Mouse (Mus musculus) kidney, postnatal 10 days (tissue): Measurements from ENCODE around the gene Rnf40.
A peak's percentile ranks its signal among the peaks of the same experiment; 100 is the strongest.
"Not testable (repeated sequence)": the region's sequence is repeated elsewhere in the genome, so short reads cannot be mapped to it uniquely, and the experiment has no call there.

ENCODE experiments used
- DNase-seq: peaks from one replicate; pipeline ENCODE4 v3.0.0; 2021; ENCODE audit warnings: mixed read lengths

The Rnf40 gene

DNA sequence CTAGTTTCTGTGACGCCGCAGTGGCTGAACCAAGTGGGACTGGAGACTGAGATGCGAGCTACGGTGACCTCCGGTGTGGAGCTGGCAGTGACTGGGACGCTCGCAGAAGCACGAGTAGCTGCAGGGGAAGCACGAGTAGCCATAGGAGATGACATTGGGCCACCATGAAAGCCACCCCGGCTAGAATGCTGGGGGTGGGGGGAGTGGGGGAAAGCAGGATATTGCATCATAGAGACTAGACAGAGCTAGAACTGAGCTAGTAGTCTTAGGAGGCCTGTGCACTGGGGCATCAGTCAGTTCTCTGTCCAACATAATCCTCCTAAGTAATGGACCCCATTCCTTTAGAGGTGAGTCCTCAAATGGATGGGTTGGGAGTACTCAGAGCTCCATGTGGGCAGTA lies 15.7 kb downstream of the Rnf40 start:
- DNase-seq: no peak

- no peak for DNase-seq
Measured at GRCm38 (mm10) chr7:127607150-127607549, 18.6 kb downstream of the Rnf40 start.

DNA sequence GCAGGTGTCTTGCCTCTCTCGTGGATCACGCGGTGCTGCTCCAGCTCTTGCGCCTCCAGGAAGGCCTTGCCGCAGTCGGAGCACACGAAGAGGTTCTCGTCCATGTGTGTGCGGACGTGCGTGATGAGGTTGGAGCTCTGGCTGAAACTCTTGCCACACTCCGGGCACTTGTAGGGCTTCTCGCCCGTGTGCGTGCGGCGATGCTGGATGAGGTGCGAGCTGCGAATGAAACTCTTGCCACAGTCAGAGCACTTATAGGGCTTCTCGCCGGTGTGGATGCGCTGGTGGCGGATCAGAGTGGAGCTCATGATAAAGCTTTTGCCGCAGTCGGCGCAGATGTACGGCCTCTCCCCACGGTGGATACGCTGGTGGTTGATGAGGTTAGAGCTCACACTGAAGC lies 22.4 kb downstream of the Rnf40 start:
- DNase-seq: no peak

DNA sequence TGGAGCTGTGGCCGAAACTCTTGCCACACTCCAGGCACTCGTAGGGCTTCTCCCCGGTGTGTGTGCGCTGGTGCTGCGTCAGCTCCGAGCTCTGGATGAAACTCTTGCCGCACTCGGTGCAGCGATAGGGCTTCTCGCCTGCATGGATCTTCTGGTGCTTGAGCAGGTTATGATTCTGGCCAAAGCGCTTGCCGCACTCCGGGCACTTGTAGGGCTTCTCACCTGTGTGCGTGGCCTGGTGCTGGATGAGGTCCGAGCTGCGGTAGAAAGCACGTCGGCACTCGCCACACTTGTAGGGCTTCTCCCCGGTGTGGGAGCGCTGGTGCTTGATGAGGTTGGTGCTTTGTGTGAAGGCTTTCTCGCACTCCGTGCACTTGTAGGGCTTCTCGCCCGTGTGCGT lies 23.0 kb downstream of the Rnf40 start:
- DNase-seq: no peak

DNA sequence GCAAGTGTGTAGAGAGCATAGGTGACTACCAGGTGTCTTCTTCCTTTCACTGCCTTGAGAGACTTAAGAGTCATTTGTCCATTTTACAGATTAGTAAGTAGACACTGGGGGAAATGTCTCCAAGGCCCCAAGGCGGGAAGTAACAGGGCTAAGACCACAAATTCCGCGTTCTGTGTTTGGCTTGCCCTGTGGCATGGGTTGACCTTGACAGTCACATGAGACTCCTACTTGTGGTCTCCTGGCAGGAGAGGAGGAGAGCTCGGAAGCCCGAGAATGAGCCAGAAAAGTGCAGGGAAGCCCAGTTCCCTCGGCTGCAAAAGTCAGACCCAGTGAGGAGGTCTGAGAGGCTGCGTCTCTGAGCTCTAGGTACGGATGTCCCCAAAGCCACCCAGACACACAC lies 24.9 kb downstream of the Rnf40 start:
- DNase-seq: no peak

DNA sequence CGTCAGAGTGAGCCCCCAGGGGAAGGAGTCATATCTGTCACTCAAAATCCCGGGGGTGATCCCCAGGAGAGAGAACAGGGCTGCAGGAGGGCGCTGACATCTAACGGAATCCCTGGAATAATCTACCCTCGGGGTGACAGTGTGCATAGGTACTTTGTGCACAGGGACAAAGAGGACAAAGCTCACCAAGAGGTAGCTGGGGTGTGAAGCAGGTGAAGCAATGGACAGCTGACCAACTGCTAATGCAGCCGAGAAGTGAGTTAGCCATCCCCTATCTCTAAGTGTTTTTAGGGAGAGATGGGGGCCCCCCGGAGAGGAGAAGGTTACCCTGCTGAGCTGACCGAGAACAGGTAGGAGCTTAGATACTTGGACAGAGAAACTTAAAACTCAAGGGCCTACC lies 25.5 kb downstream of the Rnf40 start:
- DNase-seq: no peak

- DNase-seq: peak; percentile 81
Measured at GRCm38 (mm10) chr7:127614511-127614890, 25.9 kb downstream of the Rnf40 start.

DNA sequence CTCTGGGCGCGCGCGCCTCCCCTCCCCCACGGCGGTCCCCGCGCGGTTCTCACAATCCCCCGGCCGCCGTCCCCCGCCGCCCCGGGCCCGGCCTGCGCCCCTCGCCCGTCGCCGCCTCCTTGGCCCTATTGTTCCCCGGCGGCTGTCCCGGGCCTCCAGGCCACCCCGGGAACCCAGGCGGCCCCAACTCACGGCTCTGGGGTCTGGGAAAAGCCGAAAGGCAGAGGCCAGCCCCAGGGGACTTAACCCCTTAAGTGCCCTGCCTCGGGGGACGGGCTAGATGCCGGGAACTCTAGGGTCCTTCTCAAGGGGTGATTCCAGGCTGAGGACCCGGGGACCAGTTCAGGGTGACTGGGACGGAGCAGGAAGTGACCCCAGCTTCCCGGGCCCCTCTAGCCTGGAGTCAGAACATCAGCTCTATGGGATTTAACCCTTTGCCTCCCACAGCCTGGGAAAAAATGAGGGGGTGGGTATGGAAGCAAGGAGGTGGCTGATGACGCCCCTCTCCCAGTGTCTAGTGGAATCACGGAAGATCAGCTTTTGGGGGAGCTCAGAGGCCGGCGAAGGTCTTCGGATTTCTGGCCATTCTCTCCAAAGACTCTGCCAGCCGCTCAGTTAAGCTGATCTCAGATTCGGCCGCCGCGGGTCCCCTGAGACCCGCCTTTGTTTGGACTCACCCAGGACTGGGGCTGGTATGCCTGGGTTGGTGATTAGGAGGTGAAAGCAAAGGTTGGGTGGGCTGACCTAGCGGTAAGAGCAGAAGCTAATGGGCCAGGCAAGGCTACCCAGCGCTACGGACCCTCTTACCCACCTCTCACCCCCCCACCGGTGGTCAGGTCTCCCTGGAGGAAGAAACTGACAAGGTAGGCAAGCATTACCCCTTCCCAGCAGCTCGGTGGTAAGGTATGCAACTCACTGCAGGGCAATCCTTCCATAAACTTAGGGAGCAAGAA lies 26.6 kb downstream of the Rnf40 start, which contains the start of gene Zfp629:
TSS of gene Zfp629 (minus strand) at position 907 of the 953 bp plus-strand sequence.
- DNase-seq: peak; percentile 85

DNA sequence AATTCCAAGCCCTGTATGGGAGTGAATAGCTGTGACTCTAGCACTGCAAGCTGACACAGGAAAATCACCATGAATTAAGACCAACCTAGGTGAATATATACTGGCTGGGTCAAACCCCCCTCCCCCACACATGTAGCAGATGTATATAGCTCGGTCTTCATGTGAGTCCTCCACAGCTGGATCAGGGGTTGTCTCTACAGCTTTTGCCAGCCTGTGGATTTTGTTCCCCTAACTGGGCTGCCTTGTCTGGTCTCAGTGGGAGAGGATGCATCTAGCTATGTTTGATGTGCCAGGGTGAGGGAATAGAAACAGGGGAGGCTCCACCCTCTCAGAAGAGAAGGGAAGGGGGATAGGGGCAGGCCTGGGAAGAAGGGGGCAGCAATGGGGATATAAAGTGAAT lies 27.8 kb downstream of the Rnf40 start:
- no peak for DNase-seq

DNA sequence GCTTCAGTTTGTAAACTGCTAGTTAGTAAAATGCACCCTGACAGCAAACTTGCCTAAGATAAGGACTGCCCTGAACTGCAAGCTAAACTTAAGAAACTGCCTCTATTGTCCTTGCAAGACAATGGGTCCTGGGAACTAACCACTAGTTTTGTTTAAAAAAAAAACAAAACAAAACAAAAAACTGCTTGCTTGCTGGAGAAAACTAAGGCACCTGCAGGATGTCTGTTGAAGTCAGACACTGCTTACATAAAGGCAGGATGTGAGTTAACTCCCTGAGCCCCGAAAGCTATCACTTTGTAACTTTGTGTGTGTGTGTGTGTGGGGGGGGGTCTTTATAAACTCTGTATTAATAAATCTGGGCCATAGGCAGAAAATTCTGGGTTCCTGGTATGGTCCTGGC lies 28.3 kb downstream of the Rnf40 start:
- no peak for DNase-seq

DNA sequence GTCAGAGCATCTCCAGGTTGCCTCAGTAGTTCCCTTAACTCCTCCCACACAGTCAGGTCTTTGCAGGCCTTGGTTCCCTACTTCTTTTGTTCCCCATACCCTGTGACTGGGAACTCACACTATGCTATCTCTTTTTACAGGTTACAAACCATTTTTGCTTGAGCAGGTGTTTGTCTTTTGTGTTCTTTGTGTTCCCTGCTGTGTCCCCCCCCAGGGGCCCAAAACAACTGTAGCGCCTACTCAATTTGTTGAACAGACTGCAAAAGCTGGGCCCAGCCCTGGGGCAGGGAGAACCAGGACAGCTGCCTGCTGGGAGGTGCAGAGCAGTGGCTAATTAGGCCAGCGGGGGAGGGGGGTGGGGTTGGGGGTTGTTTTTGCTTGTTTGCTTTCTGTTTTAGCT lies 29.4 kb downstream of the Rnf40 start:
- DNase-seq: no peak

- not testable (repeated sequence) for DNase-seq
Measured at GRCm38 (mm10) chr7:127618402-127618801, 29.8 kb downstream of the Rnf40 start.

DNA sequence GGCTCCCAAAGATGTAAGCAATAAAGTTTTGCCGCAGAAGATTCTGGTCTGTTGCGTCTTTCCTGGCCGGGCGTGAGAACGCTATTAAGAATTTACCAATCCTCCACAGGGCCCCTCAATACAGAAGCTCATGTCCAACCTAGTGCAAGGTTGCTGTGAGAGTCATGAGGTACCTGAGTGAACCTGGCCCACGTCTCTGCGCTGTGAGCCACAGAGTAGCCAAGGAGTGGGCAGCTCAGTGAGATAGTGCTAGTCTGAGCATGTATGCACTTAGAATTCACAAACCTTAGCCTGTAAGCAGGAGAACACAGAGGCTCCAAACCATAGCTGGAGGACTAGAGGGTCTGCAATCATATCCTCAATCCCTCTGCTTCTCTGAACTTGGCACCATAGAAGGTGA lies 37.5 kb downstream of the Rnf40 start:
- no peak for DNase-seq

- no peak for DNase-seq
Measured at GRCm38 (mm10) chr7:127626471-127626870, 37.9 kb downstream of the Rnf40 start.

DNA sequence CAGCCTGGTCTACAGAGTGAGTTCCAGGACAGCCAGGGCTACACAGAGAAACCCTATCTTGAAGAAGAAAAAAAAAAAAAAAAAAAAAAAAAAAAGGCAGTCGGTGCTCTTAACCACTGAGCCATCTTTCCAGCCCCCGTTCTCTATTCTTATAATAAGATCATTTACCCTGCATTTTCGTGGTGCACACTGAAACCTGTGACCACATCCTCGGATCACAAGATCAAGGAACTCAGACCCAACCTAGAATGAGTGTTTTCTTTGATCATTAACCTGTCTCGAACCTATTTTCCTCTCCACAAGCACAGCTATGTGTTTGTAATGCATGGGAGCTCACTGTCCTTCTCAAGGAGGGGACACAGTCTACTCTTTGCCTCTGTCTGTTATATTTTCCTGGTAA lies 40.1 kb downstream of the Rnf40 start:
- no peak for DNase-seq

- no peak for DNase-seq
Measured at GRCm38 (mm10) chr7:127631416-127631815, 42.8 kb downstream of the Rnf40 start.

- DNase-seq: peak; percentile 89
Measured at GRCm38 (mm10) chr7:127636963-127637362, 48.4 kb downstream of the Rnf40 start.

- no peak for DNase-seq
Measured at GRCm38 (mm10) chr7:127641260-127641659, 52.7 kb downstream of the Rnf40 start.

GRCm38 (mm10) chr7:127642254-127642653 lies 53.7 kb downstream of the Rnf40 start:
- DNase-seq: no peak

- DNase-seq: no peak
Measured at GRCm38 (mm10) chr7:127646363-127646762, 57.8 kb downstream of the Rnf40 start.

- not testable (repeated sequence) for DNase-seq
Measured at GRCm38 (mm10) chr7:127647576-127647975, 59.0 kb downstream of the Rnf40 start.

DNA sequence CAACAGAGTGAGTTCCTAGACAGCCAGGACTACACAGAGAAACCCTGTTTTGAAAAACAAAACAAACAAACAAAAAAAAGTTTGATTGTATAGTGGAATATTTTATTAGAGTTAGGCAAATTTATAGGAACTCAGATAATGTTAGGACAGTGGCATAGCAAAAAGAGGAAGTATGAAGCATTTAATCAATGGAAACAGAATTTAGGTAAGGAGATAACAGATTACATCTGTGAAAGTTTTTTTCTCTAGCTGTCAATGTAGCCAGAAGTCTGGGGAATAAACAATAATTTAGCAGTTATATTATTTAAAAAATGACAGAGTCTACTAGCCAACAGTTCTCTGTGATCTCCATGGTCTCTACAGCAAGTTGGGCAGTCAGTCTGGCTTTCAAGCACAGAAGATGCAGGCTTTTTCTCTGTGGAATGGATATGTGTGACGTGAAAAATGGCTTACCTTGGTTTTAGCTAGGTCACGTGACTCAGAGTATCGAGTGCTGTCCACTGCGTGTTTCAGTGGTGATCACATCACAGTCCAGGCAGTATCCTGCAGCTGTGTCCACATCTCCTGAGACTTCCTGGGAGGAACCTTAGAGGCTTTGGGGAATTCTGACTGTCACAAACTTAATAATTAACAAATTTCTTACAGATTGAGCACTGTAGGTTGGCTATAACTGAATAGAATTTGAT lies 60.1 kb downstream of the Rnf40 start:
- no peak for DNase-seq

GRCm38 (mm10) chr7:127649206-127649605 lies 60.6 kb downstream of the Rnf40 start:
- DNase-seq: no peak

- DNase-seq: no peak
Measured at GRCm38 (mm10) chr7:127651624-127652023, 63.1 kb downstream of the Rnf40 start.
